Mouse (Mus musculus): Measurements from ENCODE around the gene Clip3. TPM values are rescaled to one million over a fixed set of nuclear protein-coding genes. Genes with fewer than 3 reads are reported as not detected.

Gene Clip3
- total RNA-seq, 2 experiments from 2014 or later = 5.7 TPM

GRCm38 (mm10) chr7:30326427-30326826 is 34.9 kb downstream of the Clip3 start:
- no peak for DNase-seq

GRCm38 (mm10) chr7:30327140-30327539 is 35.6 kb downstream of the Clip3 start:
- DNase-seq = no peak

- no peak for DNase-seq
These were observed 36.9 kb downstream of the Clip3 start for GRCm38 (mm10) chr7:30328379-30328778.

- peak; percentile 74 to 78 for DNase-seq
These were observed 40.4 kb downstream of the Clip3 start for GRCm38 (mm10) chr7:30331887-30332286.

- no peak for DNase-seq
These were observed 41.2 kb downstream of the Clip3 start for GRCm38 (mm10) chr7:30332622-30333259.

GRCm38 (mm10) chr7:30333436-30333835 is 41.9 kb downstream of the Clip3 start:
- peak; percentile 73 to 78 for DNase-seq

- DNase-seq = no peak
These were observed 43.0 kb downstream of the Clip3 start for GRCm38 (mm10) chr7:30334563-30334962.

- no peak for DNase-seq
These were observed 44.2 kb downstream of the Clip3 start for GRCm38 (mm10) chr7:30335688-30336087.

- peak; percentile 73 to 84 for DNase-seq
These were observed 44.9 kb downstream of the Clip3 start for GRCm38 (mm10) chr7:30336384-30336783.

GRCm38 (mm10) chr7:30339432-30340109 is 48.0 kb downstream of the Clip3 start:
- DNase-seq = no peak

GRCm38 (mm10) chr7:30346635-30347379 is 55.3 kb downstream of the Clip3 start:
- DNase-seq = peak; percentile 26 to 81

- DNase-seq = peak; percentile 24 to 31
These were observed 56.3 kb downstream of the Clip3 start for GRCm38 (mm10) chr7:30347828-30348227.

GRCm38 (mm10) chr7:30353279-30353822 is 61.8 kb downstream of the Clip3 start:
- DNase-seq = peak; percentile 48 to 83

GRCm38 (mm10) chr7:30354059-30354458 is 62.5 kb downstream of the Clip3 start:
- DNase-seq = no peak

Other genes starting within 250 kb of the Clip3 start
- gene Zfp14, start 240.3 kb upstream of the Clip3 start, total RNA-seq (2021) = 1 to 10 TPM; 2.0 to 2.9 TPM
- gene Zfp82, start 218.8 kb upstream of the Clip3 start, total RNA-seq (2021) = 1 to 10 TPM; 3.0 to 3.1 TPM
- gene Gm26920, start 201.3 kb upstream of the Clip3 start, total RNA-seq (2021) = not detected
- gene Zfp566, start 201.2 kb upstream of the Clip3 start, total RNA-seq (2021) = 1 to 10 TPM; 1.4 to 1.9 TPM
- 10 to 100 TPM; 26.9 to 38.9 TPM for gene Zfp260, start 197.0 kb upstream of the Clip3 start, total RNA-seq (2021)
- gene Zfp382, start 169.8 kb upstream of the Clip3 start, total RNA-seq (2021) = 1 to 10 TPM; 2.1 to 2.5 TPM
- 10 to 100 TPM; 27.8 to 30.9 TPM for gene Zfp146, start 122.0 kb upstream of the Clip3 start, total RNA-seq (2021)
- gene Cox7a1, start 107.6 kb upstream of the Clip3 start, total RNA-seq (2021) = 1,000 to 10,000 TPM; 2,821 to 3,018 TPM
- gene Capns1, start 92.9 kb upstream of the Clip3 start, total RNA-seq (2021) = 100 to 1,000 TPM; 277 to 293 TPM
- gene Polr2i, start 59.8 kb upstream of the Clip3 start, total RNA-seq (2021) = 10 to 100 TPM; 51.1 to 53.7 TPM
- gene Tbcb, start 59.5 kb upstream of the Clip3 start, total RNA-seq (2021) = 10 to 100 TPM; 57.8 to 68.2 TPM
- gene Ovol3, start 56.0 kb upstream of the Clip3 start, total RNA-seq (2021) = not detected
- gene Thap8, start 11.6 kb upstream of the Clip3 start, total RNA-seq (2021) = not detected
- under 1 TPM; 0.57 to 0.80 TPM for gene Wdr62, start 11.3 kb upstream of the Clip3 start, total RNA-seq (2021)
- gene Alkbh6, start 17.0 kb downstream of the Clip3 start, total RNA-seq (2021) = 10 to 100 TPM; 26.2 to 27.8 TPM
- gene Syne4, start 23.1 kb downstream of the Clip3 start, total RNA-seq (2021) = 1 to 10 TPM in 1 of 2 experiments, under 1 TPM in 1; 0.72 to 2.0 TPM
- gene E130208F15Rik, start 30.0 kb downstream of the Clip3 start, total RNA-seq (2021) = 1 to 10 TPM in 1 of 2 experiments, under 1 TPM in 1; 0.45 to 1.1 TPM
- gene Sdhaf1, start 32.2 kb downstream of the Clip3 start, total RNA-seq (2021) = 10 to 100 TPM; 13.3 to 13.5 TPM
- gene Lrfn3, start 71.0 kb downstream of the Clip3 start, total RNA-seq (2021) = 1 to 10 TPM; 1.4 to 1.8 TPM
- 10 to 100 TPM; 18.9 to 22.2 TPM for gene Tyrobp, start 122.0 kb downstream of the Clip3 start, total RNA-seq (2021)
- gene Hcst, start 128.1 kb downstream of the Clip3 start, total RNA-seq (2021) = 1 to 10 TPM in 1 of 2 experiments, under 1 TPM in 1; 0.69 to 3.3 TPM
- gene Nfkbid, start 130.0 kb downstream of the Clip3 start, total RNA-seq (2021) = under 1 TPM; 0.35 to 0.87 TPM
- 1 to 10 TPM; 2.8 to 3.4 TPM for gene Aplp1, start 153.8 kb downstream of the Clip3 start, total RNA-seq (2021)
- gene Kirrel2, start 166.0 kb downstream of the Clip3 start, total RNA-seq (2021) = not detected
- gene Nphs1, start 166.6 kb downstream of the Clip3 start, total RNA-seq (2021) = not detected
- not detected for gene Prodh2, start 201.9 kb downstream of the Clip3 start, total RNA-seq (2021)
- under 1 TPM; 0.36 to 0.50 TPM for gene Arhgap33, start 243.3 kb downstream of the Clip3 start, total RNA-seq (2021)